Mouse (Mus musculus): ENCODE results near the gene Adgrf1.
"Not testable (repeated sequence)": the region's sequence is repeated elsewhere in the genome, so short reads cannot be mapped to it uniquely, and the experiment has no call there.

Gene Adgrf1

DNA sequence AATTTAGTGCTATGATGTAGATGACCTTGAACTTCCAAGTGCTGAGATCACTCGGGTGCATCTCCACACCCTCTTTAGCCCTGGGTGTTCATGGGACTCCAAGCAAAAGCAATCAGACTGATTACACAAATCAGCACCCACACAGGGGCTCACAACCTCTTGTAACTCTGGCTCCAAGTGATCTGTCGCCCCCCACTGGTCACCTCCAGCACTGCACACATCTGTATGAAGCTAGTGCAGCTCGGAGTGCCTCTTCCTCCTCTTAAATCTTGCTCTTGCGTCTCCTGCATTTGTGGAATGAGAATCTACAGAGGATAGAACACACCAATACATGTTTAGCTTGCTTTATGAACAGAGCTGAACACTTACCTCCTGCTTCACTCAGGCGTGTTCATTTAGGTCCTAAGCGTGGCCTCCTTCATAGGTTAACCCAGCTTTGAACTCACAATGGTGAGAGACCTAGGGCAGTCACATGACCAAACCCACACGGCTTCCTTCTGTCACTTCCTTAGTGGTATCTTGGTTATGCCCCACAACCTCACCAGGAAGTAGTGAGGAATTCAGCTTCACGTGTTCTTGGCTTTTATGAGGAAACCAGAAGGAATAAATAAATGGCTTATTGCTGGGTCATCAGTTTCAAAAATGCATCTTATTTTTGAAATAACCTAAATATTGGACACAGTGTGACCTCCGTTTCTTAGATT is 2.9 kb upstream of the Adgrf1 start:
- DNase-seq (ENCODE audit: low spot score) = no peak

DNA sequence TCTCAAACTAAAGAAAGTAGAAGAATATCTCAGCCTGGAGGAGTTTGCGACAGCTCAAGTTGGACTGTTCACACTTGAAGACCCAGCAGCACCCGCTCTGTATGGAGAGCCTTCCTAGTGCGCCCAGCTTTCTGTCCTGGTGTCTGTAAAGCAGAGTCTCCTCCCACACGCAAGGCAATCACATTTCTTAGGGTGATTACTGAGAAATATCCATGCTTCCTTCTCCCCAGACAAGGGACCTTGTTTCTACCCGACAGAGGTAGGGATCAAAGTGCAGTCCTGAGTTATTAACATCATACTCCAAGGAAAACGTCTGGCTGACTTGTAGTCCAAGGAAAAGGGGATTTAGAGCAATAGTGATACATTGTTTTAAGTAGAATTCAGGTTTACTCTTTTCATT is 6.1 kb downstream of the Adgrf1 start:
- no peak for DNase-seq (ENCODE audit: low spot score)

DNA sequence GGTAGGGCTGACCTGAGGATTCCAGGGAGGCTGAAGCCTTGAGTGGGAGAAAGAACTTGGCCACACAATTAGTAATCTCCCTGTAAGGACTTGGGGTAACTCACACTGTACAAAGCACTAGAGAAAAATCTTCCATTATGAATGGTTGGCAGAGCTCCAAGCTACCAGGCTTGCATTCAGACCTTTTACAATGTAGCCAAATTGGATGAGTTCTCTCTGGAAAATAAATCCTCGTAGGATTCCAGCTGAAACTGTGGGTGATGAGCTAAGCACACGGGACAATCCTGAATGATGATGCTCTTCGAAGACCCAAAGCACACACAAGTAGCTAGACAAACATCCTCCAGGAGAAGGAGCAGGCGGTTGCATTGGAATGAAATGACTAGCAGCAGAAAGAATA is 7.1 kb downstream of the Adgrf1 start:
- no peak for DNase-seq (ENCODE audit: low spot score)

DNA sequence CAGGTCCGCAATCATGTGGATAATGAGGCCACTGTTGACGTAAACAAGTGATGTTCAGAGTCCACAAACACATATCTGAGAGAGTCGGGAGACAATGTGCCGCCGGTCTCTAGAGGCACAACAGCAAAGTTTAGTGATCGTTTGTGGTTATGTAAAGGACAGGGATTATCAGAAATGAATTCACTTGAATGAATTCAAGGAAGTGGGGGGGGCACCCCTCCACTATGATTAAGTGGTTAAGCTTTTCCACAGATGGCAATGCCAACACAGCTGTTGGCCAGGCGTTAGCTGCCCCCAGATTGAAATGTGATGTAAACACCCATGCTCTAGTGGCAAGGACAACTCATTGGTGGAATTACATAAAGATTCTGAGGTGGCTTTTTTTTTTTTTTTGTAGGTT is 9.5 kb downstream of the Adgrf1 start:
- DNase-seq (ENCODE audit: low spot score) = no peak

DNA sequence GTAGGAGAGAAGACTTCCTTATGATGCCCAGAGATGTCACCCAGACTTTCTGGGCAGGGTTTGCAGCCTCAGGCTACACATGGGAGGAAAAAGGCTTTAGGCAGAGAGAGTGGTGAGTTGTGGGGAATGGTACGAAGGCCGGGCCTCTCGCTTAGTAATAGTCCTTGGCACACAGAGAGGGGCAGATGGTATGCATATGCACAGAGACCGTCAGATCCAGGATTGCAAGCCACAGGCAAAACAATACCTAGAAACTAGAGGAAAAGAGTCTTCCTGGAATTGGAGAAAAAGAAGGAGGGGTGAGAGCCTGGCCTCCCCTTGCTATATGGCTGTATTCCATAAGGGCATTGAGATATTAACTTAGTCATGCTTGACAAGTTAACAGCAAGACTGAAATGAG is 12.2 kb downstream of the Adgrf1 start:
- no peak for DNase-seq (ENCODE audit: low spot score)

DNA sequence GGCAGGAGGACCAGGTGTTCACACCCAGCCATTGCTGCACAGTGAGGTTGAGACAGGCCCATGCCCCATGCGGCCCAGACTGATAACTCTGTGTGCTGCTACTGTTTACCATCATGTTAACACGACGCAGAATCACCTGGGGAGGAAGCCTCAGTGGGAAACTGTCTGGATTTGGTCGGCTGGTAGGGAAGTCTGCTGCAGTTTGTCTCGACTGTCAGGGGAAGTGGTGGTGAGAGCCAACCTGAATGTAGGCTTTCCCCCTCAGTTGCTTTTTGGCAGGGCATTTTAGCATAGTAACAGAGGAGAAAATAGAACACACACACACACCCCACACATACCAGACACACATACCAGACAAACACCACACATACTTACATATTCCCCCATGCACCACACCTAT is 12.7 kb downstream of the Adgrf1 start:
- DNase-seq (ENCODE audit: low spot score) = no peak

DNA sequence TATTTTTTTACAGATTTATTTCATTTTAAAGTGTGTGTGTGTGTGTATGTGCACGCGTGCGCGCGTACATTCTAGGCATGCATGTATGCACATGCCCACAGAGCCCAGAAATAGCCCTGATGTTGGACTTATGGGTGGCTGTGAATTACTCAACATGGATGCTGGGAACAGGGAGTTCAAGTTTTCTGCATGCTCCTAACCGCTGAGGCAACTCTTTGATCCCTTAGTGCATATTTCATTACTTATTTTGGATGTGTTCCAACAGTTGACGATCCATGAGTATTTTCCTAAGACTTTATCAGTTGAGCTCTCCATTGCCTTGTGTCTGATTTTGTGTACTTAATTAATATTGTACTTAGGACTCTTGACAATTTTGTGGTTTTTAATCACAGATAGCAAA is 29.4 kb downstream of the Adgrf1 start:
- DNase-seq (ENCODE audit: low spot score) = no peak

DNA sequence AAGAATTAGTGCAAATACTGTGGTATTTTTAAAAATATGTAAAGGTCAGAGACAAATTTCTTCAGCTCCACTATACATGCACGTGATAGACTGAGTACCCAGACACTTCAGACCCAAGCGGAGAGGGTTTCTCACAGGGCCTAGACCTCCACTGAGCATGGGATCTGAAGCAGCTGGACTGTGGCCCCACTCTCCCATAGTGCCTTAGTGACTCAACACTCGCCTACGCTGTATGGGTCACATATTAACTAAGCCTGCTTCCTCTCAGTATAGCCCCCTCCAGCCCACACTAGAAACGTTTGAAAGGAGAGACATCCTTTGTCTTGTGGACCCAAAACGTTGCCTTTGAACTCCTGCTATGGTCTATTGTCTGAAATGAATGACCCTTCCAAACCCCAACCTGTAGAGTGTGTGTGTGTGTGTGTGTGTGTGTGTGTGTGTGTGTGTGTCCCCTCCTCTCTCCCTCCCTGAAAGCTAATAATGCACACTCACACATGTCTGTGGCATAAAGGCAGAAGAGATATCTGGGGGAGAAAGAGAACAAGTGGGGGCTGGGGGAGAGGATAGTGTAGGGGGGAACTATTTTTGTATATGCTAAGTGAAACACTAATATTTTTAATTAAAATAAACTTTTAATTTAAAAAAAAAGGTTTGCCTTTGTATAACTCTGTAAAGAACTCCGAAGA is 56.0 kb downstream of the Adgrf1 start:
- no peak for DNase-seq (ENCODE audit: low spot score)

DNA sequence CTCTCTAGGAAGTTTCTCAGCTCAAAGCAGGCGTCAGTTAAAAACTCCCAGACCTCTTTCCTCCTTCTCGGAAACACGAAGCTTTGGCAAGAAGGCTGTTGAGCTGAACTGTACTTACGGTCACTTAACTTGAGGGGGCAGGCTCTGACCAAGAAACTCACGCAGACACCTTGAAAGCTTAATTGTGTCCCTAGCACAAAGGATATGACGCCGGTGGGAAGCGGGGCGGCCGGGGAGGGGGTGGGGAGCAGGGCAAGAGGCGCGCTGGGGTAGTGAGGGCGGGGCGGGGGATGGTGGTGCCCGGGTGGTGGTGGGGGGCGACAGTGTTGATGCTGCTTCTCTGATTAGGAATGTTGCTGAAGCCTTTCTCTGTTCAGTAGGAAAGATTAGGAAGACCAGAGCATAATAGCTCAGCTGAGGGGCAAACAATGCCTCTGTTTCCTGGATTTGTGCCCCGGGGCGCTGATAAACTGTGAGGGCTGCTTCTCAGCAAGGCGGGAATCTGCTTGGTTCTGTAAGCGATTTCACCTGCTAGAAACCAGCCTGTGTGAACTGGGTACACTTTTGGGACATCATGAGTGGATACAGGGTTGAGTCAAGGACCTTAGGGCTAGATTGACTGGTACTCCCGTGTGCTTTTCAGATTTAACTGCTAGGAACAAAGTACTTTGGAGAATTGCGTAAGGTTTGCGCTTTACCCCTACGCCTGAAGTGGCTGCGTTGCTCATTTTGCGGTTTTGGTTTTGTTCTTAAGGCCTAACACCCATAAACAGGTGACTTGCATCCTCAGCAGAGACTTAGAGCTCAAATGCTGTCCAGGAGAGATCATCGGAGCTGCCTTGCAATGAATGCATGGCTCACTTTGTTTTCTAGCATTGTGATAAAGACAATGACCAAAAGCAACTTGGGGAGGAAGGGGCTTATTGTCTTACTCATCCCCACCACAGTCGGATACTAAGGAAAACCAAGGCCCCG is 56.9 kb downstream of the Adgrf1 start:
- peak; percentile 84 for DNase-seq (ENCODE audit: low spot score)

DNA sequence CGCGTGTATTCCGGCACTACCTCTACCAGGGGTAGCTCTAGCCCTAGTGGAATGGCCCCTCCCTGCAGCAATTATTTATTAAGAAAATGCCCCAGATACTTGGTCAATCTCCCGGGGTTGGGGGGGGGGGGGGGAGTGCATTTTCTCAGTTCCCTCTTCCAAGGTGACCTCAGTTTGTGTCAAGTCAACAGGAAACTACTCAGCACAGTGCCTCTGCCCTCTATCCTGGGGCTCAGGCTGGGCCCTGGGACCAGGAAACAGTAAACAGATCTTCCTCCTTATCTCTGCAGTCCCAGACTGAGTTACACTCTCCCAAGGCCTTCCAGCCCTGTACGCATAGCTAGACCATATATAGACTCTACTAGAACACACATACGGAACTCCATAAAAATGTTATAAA is 57.7 kb downstream of the Adgrf1 start:
- DNase-seq (ENCODE audit: low spot score) = no peak

DNA sequence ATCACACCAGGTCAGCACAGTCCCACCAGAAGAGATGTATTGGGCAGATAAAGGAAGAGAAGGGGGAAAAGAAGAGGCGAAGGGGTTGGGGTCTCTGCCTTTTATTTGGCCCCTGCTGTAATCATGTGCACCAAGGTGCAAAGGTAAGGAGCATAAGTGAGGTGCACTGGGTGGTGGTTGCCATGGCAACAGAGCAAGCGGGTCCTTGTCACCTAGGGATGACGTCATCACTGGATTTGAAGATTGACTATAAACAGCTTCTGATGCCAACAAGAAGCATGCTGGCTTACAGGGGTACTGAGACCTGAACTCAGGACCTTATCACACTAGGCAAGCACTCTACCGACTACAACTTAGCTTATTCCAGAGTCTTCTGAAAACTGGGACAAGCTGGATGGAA is 59.1 kb downstream of the Adgrf1 start:
- DNase-seq (ENCODE audit: low spot score) = no peak

DNA sequence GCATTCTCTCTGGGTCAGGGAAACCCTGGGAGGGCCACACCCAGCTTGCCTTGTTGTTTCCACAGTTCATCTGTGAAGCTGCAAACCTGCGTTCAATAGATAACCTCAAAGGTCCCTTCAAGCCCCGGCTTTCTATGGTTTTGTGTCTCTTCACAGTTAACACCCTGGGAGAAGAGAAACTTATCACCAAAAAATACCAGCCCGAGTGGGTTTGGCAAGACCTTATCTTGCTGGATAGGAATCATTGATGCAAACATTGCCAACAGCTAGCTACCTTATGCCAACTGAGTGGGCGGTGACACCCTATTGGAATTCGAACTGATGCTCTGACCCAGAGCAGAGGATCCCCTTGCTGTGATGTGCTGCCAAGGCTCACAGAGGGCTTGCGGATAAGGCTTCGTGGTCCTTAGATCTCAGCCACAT is 59.6 kb downstream of the Adgrf1 start:
- DNase-seq (ENCODE audit: low spot score) = no peak

DNA sequence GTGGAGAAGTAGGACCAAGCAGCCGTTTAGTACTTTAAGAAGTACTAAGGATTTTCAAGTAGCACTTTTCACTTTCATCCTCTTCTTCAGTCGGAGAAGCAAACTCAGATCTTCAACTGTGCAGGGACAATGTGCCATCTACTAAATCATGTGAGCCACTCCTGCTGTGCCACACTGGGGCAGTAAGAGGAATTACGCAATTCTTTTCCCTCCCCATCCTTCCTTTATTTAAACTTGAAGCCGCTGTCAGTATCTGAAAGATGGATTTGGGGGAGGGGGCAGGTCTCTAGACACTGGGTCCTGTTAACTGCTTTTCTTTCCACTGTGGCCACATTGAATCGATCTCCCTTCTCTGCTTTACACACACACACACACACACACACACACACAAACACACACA is 62.6 kb downstream of the Adgrf1 start:
- DNase-seq (ENCODE audit: low spot score) = no peak

DNA sequence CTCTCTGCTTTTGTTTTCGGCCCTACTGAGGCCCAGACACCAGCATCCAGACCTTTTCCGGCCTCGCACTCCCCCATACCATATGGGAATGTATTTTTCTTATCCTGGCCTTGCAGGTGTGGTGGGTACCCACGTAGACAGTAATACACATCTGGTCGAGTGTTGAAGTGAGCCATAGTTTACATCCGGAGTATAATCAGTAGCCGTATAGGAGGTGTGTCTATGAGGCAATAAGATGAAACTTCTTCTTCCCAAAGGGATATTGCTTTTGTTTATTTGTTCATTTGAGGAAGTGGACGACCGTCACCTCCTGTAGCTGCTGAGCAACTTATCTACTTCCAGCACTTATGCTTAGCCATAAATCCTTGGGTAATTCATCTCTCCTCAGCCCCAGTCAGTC is 63.9 kb downstream of the Adgrf1 start:
- DNase-seq (ENCODE audit: low spot score) = no peak

DNA sequence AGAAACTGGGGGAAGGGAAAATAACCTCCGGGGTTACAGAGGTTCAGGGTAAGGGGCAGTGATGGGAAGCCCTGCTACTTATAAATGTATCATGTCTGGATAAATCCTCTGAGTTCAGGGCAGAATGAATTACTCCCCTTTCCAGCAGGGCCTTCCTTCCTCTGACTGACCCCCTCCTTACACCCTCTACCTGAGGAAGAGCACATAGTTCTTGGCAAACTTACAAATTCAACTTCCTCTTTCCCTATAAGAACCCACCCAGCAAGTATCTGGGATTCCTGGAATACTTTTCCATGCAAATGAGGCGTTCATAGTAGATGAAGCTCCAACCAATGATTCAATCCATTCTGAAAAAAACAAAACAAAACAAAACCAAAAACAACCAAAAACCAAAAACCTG is 67.5 kb downstream of the Adgrf1 start:
- DNase-seq (ENCODE audit: low spot score) = no peak

DNA sequence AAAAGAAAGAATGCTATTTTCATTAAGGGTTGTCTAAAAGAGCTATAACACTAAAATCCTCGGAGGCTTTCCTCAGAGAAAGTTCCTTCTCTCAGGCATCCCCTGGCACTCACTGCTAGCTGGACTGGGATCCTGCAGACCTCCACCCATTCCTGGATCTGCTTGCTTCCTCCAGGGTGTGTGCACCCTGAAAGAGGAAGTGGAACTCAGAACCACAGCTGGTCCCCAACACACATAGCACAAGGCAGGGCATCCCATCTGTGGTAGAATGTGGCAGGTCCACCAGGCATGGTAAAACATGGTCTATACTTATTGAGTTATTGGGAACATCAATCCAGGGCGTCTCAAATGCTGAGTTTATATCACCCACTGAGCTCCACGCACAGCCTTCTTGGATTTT is 68.2 kb downstream of the Adgrf1 start:
- DNase-seq (ENCODE audit: low spot score) = no peak

DNA sequence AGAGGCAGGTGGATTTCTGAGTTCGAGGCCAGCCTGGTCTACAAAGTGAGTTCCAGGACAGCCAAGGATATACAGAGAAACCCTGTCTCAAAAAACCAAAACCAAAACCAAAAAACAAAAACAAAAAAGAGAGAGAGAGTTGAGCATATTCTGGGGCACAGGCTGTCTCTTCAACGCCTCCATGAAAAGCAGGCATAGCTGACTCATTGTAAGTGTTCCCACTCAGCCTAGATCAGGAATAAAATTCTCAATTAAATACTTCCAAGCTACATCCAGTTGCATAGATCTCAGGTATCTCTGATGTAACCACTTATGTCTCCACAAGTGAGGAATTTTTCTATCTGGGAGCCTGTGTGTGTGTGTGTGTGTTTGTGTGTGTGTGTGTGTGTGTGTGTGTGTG is 76.4 kb downstream of the Adgrf1 start:
- DNase-seq (ENCODE audit: low spot score) = not testable (repeated sequence)

DNA sequence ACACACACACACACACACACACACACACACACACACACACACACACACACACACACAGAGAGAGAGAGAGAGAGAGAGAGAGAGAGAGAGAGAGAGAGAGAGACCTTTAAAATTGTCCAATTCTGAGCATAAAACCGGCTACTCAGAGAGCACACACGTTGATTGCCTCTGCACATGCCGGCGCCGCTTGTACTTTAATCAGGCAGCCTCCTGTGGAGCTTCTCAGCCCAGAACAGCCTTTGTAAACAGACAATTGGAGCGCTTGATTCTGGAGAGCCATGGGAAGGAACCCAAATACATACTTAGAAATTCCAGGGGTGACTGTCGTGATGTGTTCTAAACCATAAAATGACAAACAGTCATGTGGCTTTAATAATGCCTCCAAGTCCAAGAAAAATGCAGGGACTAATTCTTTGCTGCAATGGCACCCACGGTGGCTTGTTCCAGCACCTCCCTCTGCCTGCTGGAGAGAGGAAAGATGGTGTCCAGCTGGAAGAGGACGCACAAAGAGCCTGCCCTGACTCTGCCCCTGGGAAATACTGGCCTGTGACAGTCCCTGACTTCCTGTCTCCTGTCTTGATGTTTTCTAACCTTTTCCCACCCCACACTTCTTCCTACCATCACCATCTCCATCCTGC is 87.9 kb downstream of the Adgrf1 start:
- DNase-seq (ENCODE audit: low spot score) = peak; percentile 14

DNA sequence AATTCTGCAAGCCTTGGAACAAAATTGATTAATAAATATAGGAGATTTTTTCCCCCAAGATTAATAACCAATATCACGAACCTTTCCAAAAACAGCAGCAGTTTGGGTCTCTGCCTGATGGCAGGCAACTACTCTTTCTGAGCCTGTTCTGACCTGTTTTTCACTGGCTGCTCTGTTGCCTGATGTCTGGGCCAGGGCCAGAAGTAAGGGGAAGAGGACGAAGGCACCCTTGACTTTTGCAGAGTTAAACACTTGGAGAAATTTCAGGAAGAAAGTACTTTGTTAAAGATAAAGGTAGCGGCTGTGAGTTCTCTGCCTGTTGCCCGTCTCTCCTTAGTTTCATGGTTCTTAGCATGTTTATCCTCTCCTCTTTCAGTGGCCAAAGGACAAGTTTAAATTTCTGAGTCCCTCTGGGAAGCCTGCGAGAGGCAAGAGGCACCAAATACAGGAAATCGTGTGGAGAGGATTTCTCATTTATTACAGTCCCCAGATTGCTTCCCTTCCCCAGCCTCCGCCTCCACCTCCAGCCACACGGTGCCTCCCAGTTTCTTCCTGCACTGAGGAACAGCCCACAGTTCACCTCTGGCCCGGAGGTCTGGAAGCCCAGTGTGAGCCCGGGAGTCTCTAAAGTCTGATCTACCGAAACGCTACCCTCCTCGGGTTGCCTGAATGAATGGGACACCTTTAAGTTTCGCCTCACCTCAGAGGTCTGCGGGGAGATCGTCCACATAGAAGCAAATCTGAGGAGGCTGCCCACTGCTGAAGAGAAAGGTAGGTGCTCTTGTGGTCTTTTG is 89.9 kb downstream of the Adgrf1 start, which contains the start of gene Adgrf5:
Gene Adgrf5, plus strand, starts transcription at position 626 of the 794 bp plus-strand sequence.
- DNase-seq (ENCODE audit: low spot score) = no peak

DNA sequence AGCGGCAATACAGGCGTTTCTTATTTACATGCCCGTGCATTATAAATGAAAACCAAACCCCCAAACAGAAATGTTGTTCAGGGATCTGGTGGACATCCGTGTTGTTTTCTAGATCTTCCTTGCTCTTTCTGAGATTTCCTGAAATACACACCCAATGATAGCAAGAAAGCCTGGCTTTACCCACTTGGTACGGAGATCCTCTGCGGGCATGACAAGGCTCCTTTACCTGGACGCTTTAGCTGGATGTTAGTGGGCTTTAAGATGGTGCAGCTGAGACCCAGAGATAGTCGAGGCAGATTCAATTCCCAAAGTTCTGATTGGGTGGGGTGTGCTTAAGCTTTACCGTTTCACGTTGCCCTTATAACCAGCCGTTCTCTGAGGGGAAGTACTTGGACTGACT is 90.9 kb downstream of the Adgrf1 start:
- DNase-seq (ENCODE audit: low spot score) = no peak

DNA sequence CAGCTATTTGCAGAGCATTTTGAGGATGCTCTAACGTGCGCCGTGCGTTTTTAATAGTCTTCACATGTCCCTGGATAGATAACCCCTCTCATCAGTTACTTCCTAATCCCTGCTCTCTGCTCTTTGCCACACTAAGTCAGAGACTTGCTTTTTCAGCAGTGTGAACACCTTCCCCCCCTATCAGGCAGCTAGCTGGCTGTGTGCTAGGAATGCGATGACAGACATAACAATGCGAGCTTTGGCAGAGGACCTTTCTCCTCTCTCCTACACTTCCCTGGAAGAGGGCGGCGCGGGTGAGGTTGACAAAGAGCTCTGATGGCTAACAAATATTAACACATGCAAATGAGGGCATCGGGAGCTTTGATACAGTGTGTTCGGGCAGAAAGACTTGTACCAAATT is 92.2 kb downstream of the Adgrf1 start:
- DNase-seq (ENCODE audit: low spot score) = no peak

Measured in retina, embryonic 14.5 days (tissue).